Mouse (Mus musculus) stomach, embryonic 14.5 days (tissue): ENCODE results near the gene Tns1. TPM values are rescaled to one million over a fixed set of nuclear protein-coding genes. Genes with fewer than 3 reads are reported as not detected.
A peak's percentile ranks its signal among the peaks of the same experiment; 100 is the strongest.

Experiments used
- ATAC-seq: fragments of 200-750 bp; cut with Nextera tagmentation; 2 replicates; pipeline ENCODE4 v1.8.0; 2017; ENCODE audit warnings: low read depth, moderate TSS enrichment; ENCODE audit not compliant: insufficient number of reproducible peaks, insufficient read depth, low FRiP score
- H3K27ac ChIP-seq: fragments of 300-500 bp; sonication (generic); 2 replicates; pipeline ENCODE4 v1.5.1; 2014; ENCODE audit warnings: mild to moderate bottlenecking, low read length, moderate library complexity, mixed read lengths
- H3K27me3 ChIP-seq: fragments of 300-500 bp; sonication (generic); 2 replicates; pipeline ENCODE4 v1.6.1; 2014; ENCODE audit warnings: low read length, control low read depth, mixed read lengths; ENCODE audit not compliant: control insufficient read depth, insufficient read depth
- H3K36me3 ChIP-seq: fragments of 300-500 bp; sonication (generic); 2 replicates; pipeline ENCODE4 v1.6.1; 2014; ENCODE audit warnings: mild to moderate bottlenecking, control low read depth, low read length, moderate library complexity, mixed read lengths; ENCODE audit not compliant: control insufficient read depth, insufficient read depth
- H3K4me1 ChIP-seq: fragments of 300-500 bp; sonication (generic); 2 replicates; pipeline ENCODE4 v1.6.1; 2014; ENCODE audit warnings: low read length, control low read depth, mixed read lengths; ENCODE audit not compliant: control insufficient read depth, insufficient read depth
- H3K4me2 ChIP-seq: fragments of 300-500 bp; sonication (generic); replicated peaks from 2 replicates; pipeline ENCODE4 v1.6.1; 2014; ENCODE audit warnings: low read depth, low read length, control low read depth
- H3K4me3 ChIP-seq: fragments of 300-500 bp; sonication (generic); 2 replicates; pipeline ENCODE4 v1.5.1; 2014; ENCODE audit warnings: low read depth, low read length, control low read depth
- H3K9ac ChIP-seq: fragments of 300-500 bp; sonication (generic); replicated peaks from 2 replicates; pipeline ENCODE4 v1.6.1; 2014; ENCODE audit warnings: low read depth, mild to moderate bottlenecking, control low read depth, low read length, moderate library complexity, mixed read lengths
- H3K9me3 ChIP-seq: fragments of 300-500 bp; sonication (generic); 2 replicates; pipeline ENCODE4 v1.6.1; 2016; ENCODE audit warnings: low read depth, low read length, control low read depth; ENCODE audit not compliant: control insufficient read depth
- WGBS: fragments of 180-500 bp; shearing (Covaris S2); extraction: QIAGEN DNeasy Blood & Tissue Kit; methylation state at CpG from one replicate; pipeline ENCODE4 v1.1.7; 2014; 5-methylcytosine and 5-hydroxymethylcytosine counted together
- polyA plus RNA-seq: library from polyadenylated mRNA; unstranded; fragments of >200 nt; fragmentation: Nextera tagmentation; extraction: Ambion mirVana; gene quantifications from 2 replicates; pipeline ENCODE4 v1.2.1, GENCODE M21; 2014

Tns1 gene
- polyA plus RNA-seq, 1 experiment from 2014 or later = 35.3 TPM

DNA sequence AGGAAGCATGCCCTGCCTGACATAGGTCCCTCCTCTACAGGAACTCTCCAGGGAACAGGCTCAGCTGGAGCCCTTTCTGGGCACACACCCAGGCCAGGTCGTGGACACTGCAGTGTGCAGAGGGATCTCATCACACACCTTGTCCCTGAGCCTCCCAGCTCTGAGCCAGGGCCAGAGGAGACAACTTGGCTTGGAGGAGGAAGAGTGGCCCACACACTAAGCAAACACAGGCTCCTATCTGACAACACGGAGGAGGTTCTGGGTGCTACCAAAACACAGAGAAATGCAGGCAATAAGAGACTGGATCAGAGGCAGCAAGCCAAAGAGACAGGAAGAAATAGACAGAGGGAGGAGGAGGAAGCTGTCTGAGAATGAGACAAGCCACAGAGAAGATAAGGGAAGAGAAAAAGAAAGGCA is 42.7 kb downstream of the Tns1 start:
- H3K27me3 ChIP-seq = no peaks in the 10 kb centered on the region

GRCm38 (mm10) chr1:74077353-74077752 is 46.9 kb downstream of the Tns1 start:
- Histone ChIP-seq H3K27me3 (no peaks in the 10 kb centered on the region), H3K4me1 (peaks cover 10% of the 10 kb centered on the region; the same call in 1 of the 2 replicates), H3K27ac (no peak overlapping the region), H3K9me3 (no peaks in the 10 kb centered on the region), H3K9ac (no peak overlapping the region), H3K4me2 (no peak overlapping the region), H3K4me3 (no peak overlapping the region), H3K36me3 (no peaks in the 10 kb centered on the region)
- WGBS = 0% methylated on average over 2 of the region's 2 CpGs
- peak; percentile 7; the same call in 1 of the 2 replicates for ATAC-seq

More for the DNA sequence above, 42.7 kb downstream of the Tns1 start:
- no peaks in the 10 kb centered on the region for H3K9me3 ChIP-seq
- no peak overlapping the region for H3K9ac ChIP-seq
- ATAC-seq = no peak
- peaks cover 27% of the 10 kb centered on the region for H3K4me1 ChIP-seq
- no peak overlapping the region for H3K27ac ChIP-seq
- H3K36me3 ChIP-seq = no peaks in the 10 kb centered on the region
- no peak overlapping the region for H3K4me3 ChIP-seq
- H3K4me2 ChIP-seq = no peak overlapping the region
- WGBS = 28% methylated on average over 2 of the region's 2 CpGs

- H3K27ac ChIP-seq = no peak overlapping the region
- no peaks in the 10 kb centered on the region for H3K36me3 ChIP-seq
- no peaks in the 10 kb centered on the region for H3K9me3 ChIP-seq
- ATAC-seq = peak; percentile 75
- no peaks in the 10 kb centered on the region for H3K4me1 ChIP-seq
- no peak overlapping the region for H3K9ac ChIP-seq
- 61% methylated on average over 4 of the region's 4 CpGs for WGBS
- H3K4me3 ChIP-seq = no peak overlapping the region
- H3K4me2 ChIP-seq = no peak overlapping the region
- no peaks in the 10 kb centered on the region for H3K27me3 ChIP-seq
Measured at GRCm38 (mm10) chr1:74076230-74076629, 48.0 kb downstream of the Tns1 start.

GRCm38 (mm10) chr1:74074693-74075485 is 49.4 kb downstream of the Tns1 start:
- no peaks in the 10 kb centered on the region for H3K36me3 ChIP-seq
- H3K9me3 ChIP-seq = no peaks in the 10 kb centered on the region
- no peak overlapping the region for H3K4me3 ChIP-seq
- no peak overlapping the region for H3K9ac ChIP-seq
- no peak overlapping the region for H3K4me2 ChIP-seq
- H3K27ac ChIP-seq = no peak overlapping the region
- H3K27me3 ChIP-seq = no peaks in the 10 kb centered on the region
- no peaks in the 10 kb centered on the region for H3K4me1 ChIP-seq
- WGBS = 81% methylated on average over 7 of the region's 7 CpGs
- ATAC-seq = no peak

GRCm38 (mm10) chr1:74073791-74074190 is 50.5 kb downstream of the Tns1 start:
- ATAC-seq = no peak

DNA sequence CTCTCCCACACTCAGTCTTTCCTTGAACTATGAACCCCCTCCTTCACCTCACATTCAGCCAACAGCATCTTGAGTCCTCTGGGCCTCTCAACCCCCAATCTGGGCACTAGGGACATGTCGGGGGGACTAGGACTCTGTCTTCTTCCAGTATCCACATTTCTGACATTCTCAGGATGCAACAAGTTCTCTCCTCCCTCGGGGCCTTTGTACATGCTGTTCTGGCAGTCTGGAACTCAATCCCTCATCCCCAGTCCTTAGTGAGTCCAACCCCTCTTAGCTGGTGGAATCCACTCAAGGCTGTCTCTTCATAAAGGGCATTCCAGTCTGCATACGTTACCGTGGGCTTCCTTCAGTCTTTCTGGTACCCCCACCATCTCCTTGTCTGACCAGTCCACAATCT is 53.5 kb downstream of the Tns1 start:
- Histone ChIP-seq H3K9me3 (no peaks in the 10 kb centered on the region), H3K27ac (no peak overlapping the region), H3K36me3 (no peaks in the 10 kb centered on the region), H3K4me3 (no peak overlapping the region), H3K27me3 (no peaks in the 10 kb centered on the region), H3K9ac (no peak overlapping the region), H3K4me2 (no peak overlapping the region), H3K4me1 (peaks cover 16% of the 10 kb centered on the region; the same call in 1 of the 2 replicates)
- WGBS = 84% methylated on average over 4 of the region's 4 CpGs
- no peak for ATAC-seq

More at GRCm38 (mm10) chr1:74073791-74074190, 50.5 kb downstream of the Tns1 start:
- 70% methylated on average over 6 of the region's 6 CpGs for WGBS
- peaks cover 1% of the 10 kb centered on the region; the same call in 1 of the 2 replicates for H3K4me1 ChIP-seq
- no peak overlapping the region for H3K4me2 ChIP-seq
- H3K9me3 ChIP-seq = no peaks in the 10 kb centered on the region
- H3K4me3 ChIP-seq = no peak overlapping the region
- H3K27me3 ChIP-seq = no peaks in the 10 kb centered on the region
- H3K9ac ChIP-seq = no peak overlapping the region
- no peak overlapping the region for H3K27ac ChIP-seq
- no peaks in the 10 kb centered on the region for H3K36me3 ChIP-seq

DNA sequence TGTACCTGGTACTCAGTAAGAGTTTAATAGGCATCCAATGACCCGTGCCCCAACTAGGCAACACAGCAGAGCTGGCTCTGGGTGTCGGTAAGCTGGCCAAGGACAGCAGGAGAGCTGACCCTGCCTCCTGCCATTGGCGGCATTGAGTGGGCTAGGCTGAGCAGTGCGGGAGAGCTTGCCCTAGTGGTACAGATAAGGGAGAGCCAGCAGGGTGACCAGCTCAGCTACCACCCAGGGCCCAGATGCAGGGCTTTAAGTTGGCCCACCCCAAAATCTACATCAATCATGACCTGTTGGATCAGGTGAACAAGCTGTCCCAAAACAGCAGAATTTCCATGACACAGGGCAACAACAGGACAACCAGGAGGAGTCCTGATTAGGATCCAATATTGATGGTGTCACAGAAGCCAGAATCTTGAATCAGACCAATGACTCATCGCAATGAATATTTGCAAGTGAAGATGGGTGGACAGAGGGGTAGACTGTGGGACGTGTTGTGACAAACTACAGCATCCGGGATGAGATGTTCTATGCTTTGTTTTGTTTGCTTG is 54.2 kb downstream of the Tns1 start:
- peaks cover 16% of the 10 kb centered on the region; the same call in 1 of the 2 replicates for H3K4me1 ChIP-seq
- H3K9me3 ChIP-seq = no peaks in the 10 kb centered on the region
- WGBS = 80% methylated on average over 7 of the region's 7 CpGs
- H3K27ac ChIP-seq = no peak overlapping the region
- H3K27me3 ChIP-seq = no peaks in the 10 kb centered on the region
- no peak overlapping the region for H3K4me3 ChIP-seq
- no peak overlapping the region for H3K9ac ChIP-seq
- H3K4me2 ChIP-seq = no peak overlapping the region
- no peak for ATAC-seq
- no peaks in the 10 kb centered on the region for H3K36me3 ChIP-seq

GRCm38 (mm10) chr1:74069085-74069835 is 55.0 kb downstream of the Tns1 start:
- H3K36me3 ChIP-seq = no peaks in the 10 kb centered on the region
- H3K9me3 ChIP-seq = no peaks in the 10 kb centered on the region
- no peaks in the 10 kb centered on the region for H3K27me3 ChIP-seq
- peak overlapping the region; percentile 38; the same call in 1 of the 2 replicates for H3K4me3 ChIP-seq
- no peak overlapping the region for H3K9ac ChIP-seq
- H3K27ac ChIP-seq = no peak overlapping the region
- 37% methylated on average over 9 of the region's 9 CpGs for whole genome bisulfite sequencing
- H3K4me1 ChIP-seq = peaks cover 16% of the 10 kb centered on the region; the same call in 1 of the 2 replicates
- ATAC-seq = peak; percentile 26; the same call in 1 of the 2 replicates
- peak overlapping the region; percentile 94 for H3K4me2 ChIP-seq
